In genomic region chr1:97769904-97770753, GRCm38 (mm10) we compare ENCODE assay signal across 8 mouse cellular contexts. TPM values are rescaled to one million over a fixed set of nuclear protein-coding genes. Genes with fewer than 3 reads are reported as not detected.
DNase-seq lines count a peak whose midpoint lies in the region; ATAC-seq lines count a peak whose summit lies in the region.

Gene Gin1, plus strand, starts transcription at chr1:97770172.
Gene Ppip5k2, minus strand, starts transcription at chr1:97770411.

- H3K4me1 ChIP-seq in hindbrain, embryonic 11.5 days (replicated peaks; ENCODE audit: control insufficient read depth, insufficient read depth, low read length): no peaks in the 10 kb centered on the region

- peak within 1 kb of the TSS; percentile 88 for H3K9ac ChIP-seq in hindbrain, embryonic 11.5 days (ENCODE audit: low read depth, low read length)

- no peaks in the 10 kb centered on the region for H3K9me3 ChIP-seq in hindbrain, embryonic 11.5 days (ENCODE audit: control insufficient read depth, low read length)

- H3K27me3 ChIP-seq in hindbrain, embryonic 11.5 days (ENCODE audit: control insufficient read depth, insufficient read depth, low read length): no peaks in the 10 kb centered on the region

- peak within 1 kb of the TSS; percentile 84 for H3K4me3 ChIP-seq in hindbrain, embryonic 11.5 days (ENCODE audit: low read depth, low read length)

- peak; percentile 97 for DNase-seq in Muller cell, postnatal 12 days (ENCODE audit: inconsistent ontology term)
- peak; percentile 96 for DNase-seq in cerebellum, adult 9-11 months
- peak; percentile 83 to 95 for DNase-seq in frontal cortex, adult 2 months (ENCODE audit: extremely low spot score in 1 of 2, low spot score in 1 of 2)
- DNase-seq in hindbrain, embryonic 11.5 days (ENCODE audit: low spot score): peak; percentile 96
- peak; percentile 91 to 96 for DNase-seq in layer of hippocampus, postnatal 10 days (ENCODE audit: low spot score in 2 of 2)
- peak; percentile 96 for DNase-seq in lung, postnatal 10 days
- peak; percentile 93 for DNase-seq in ovary, postnatal 36 days (ENCODE audit: low spot score)
- DNase-seq in thymus, postnatal 25 days: peak; percentile 93

- WGBS in hindbrain, embryonic 11.5 days: under 1% methylated on average over 58 of the region's 66 CpGs

- peak within 1 kb of the TSS; percentile 61 for H3K27ac ChIP-seq in hindbrain, embryonic 11.5 days (ENCODE audit: low read depth, low read length)

- no peaks in the 10 kb centered on the region for H3K36me3 ChIP-seq in hindbrain, embryonic 11.5 days (ENCODE audit: control insufficient read depth, insufficient read depth, low read length)

- ATAC-seq in hindbrain, embryonic 11.5 days (ENCODE audit: low FRiP score): peak; percentile 99

- peak within 1 kb of the TSS; percentile 70 for H3K4me2 ChIP-seq in hindbrain, embryonic 11.5 days (replicated peaks; ENCODE audit: low read depth, low read length)

RNA-seq across cellular contexts. Expression of gene Gin1, which starts in this region (rescaled TPM):
- 9.8 and 11.5 TPM in 2 replicates for polyA plus RNA-seq in frontal cortex, adult 2 months (2012; rRNA removed)
- 18.0 and 18.6 TPM in 2 replicates for polyA plus RNA-seq in hindbrain, embryonic 11.5 days (2014; fragmentation: Nextera tagmentation; extraction: Ambion mirVana)
- 1 to 10 TPM; 7.5 to 8.8 TPM for total RNA-seq in layer of hippocampus, postnatal 10 days (2021)

RNA-seq across cellular contexts. Expression of gene Ppip5k2, which starts in this region (rescaled TPM):
- polyA plus RNA-seq in frontal cortex, adult 2 months (2012; rRNA removed): 18.6 TPM in 2 replicates
- polyA plus RNA-seq in hindbrain, embryonic 11.5 days (2014; fragmentation: Nextera tagmentation; extraction: Ambion mirVana): 56.7 and 56.9 TPM in 2 replicates
- total RNA-seq in layer of hippocampus, postnatal 10 days (2021): 10 to 100 TPM; 24.2 to 28.3 TPM

Comparison
In these comparisons a context has a peak if more than half of its experiments do, and no peak if none do; other contexts are left out.
1. Peak in every context shown above with its lines: DNase-seq, ATAC-seq, H3K4me3 ChIP-seq and H3K27ac ChIP-seq.